Mouse (Mus musculus) CH12F3 (cell line): ENCODE measurements around the gene Senp5.

ENCODE experiments used
- in situ Hi-C: fragments of 300-500 bp; cut with MboI; formaldehyde crosslinking; loops from 2 replicates; pipeline ENCODE4 v1.14.3; 2020; ENCODE audit warnings: low sequenced_read_pairs

The Senp5 gene

GRCm38 (mm10) chr16:31943980-31944379, 59.1 kb downstream of the Senp5 start:
- in situ Hi-C loops = no loop called here

- in situ Hi-C loops = no loop called here
Observed at GRCm38 (mm10) chr16:31940586-31940985, 62.5 kb downstream of the Senp5 start.

- in situ Hi-C loops = no loop called here
Observed at GRCm38 (mm10) chr16:31938856-31939255, 64.2 kb downstream of the Senp5 start.

- in situ Hi-C loops = no loop called here
Observed at GRCm38 (mm10) chr16:31936568-31936967, 66.5 kb downstream of the Senp5 start.

- in situ Hi-C loops = no loop called here
Observed at GRCm38 (mm10) chr16:31935091-31935979, 67.8 kb downstream of the Senp5 start.

GRCm38 (mm10) chr16:31934550-31935010, 68.5 kb downstream of the Senp5 start:
- in situ Hi-C loops = no loop called here

- in situ Hi-C loops = no loop called here
Observed at GRCm38 (mm10) chr16:31933751-31934549, 69.1 kb downstream of the Senp5 start, which contains the start of gene Pigz. Gene Pigz, plus strand, starts transcription at chr16:31933851.

- in situ Hi-C loops = no loop called here
Observed at GRCm38 (mm10) chr16:31932840-31933697, 70.0 kb downstream of the Senp5 start.

GRCm38 (mm10) chr16:31932255-31932654, 70.8 kb downstream of the Senp5 start:
- in situ Hi-C loops = no loop called here

- in situ Hi-C loops = no loop called here
Observed at GRCm38 (mm10) chr16:31931330-31931729, 71.8 kb downstream of the Senp5 start.

GRCm38 (mm10) chr16:31927412-31927811, 75.7 kb downstream of the Senp5 start:
- in situ Hi-C loops = loop anchor here (10.0 kb wide), 1 partner anchor 183 kb away; no protein-coding TSS in a partner anchor

GRCm38 (mm10) chr16:31926547-31927182, 76.4 kb downstream of the Senp5 start:
- in situ Hi-C loops = loop anchor here (10.0 kb wide), 1 partner anchor 182 kb away; no protein-coding TSS in a partner anchor

GRCm38 (mm10) chr16:31926091-31926490, 77.0 kb downstream of the Senp5 start:
- in situ Hi-C loops = loop anchor here (10.0 kb wide), 1 partner anchor 181 kb away; no protein-coding TSS in a partner anchor

GRCm38 (mm10) chr16:31924368-31924767, 78.7 kb downstream of the Senp5 start:
- in situ Hi-C loops = loop anchor here (10.0 to 25.0 kb wide), 2 partner anchors 180 to 362 kb away; no protein-coding TSS in a partner anchor

- in situ Hi-C loops = loop anchor here (10.0 to 25.0 kb wide), 2 partner anchors 356 to 473 kb away; no protein-coding TSS in a partner anchor
Observed at GRCm38 (mm10) chr16:31918248-31918724, 84.8 kb downstream of the Senp5 start.

- in situ Hi-C loops = loop anchor here (10.0 to 25.0 kb wide), 2 partner anchors 355 to 473 kb away; no protein-coding TSS in a partner anchor
Observed at GRCm38 (mm10) chr16:31917776-31918175, 85.3 kb downstream of the Senp5 start.

- in situ Hi-C loops = loop anchor here (5.0 to 25.0 kb wide), 3 partner anchors 33 to 466 kb away; partner anchors contain the start of gene Meltf
Observed at GRCm38 (mm10) chr16:31910281-31910847, 92.7 kb downstream of the Senp5 start.
